Mouse (Mus musculus) forebrain, postnatal 0 days (tissue): ENCODE measurements around the gene Fbxw11. TPM values are rescaled to one million over a fixed set of nuclear protein-coding genes. Genes with fewer than 3 reads are reported as not detected.
"Not testable (repeated sequence)": the region's sequence is repeated elsewhere in the genome, so short reads cannot be mapped to it uniquely, and the experiment has no call there.

Source experiments
- ATAC-seq: fragments of 200-750 bp; cut with Nextera tagmentation; 2 replicates; pipeline ENCODE4 v1.8.0; 2017; ENCODE audit warnings: mild to moderate bottlenecking, moderate library complexity
- DNase-seq: peaks from one replicate; pipeline ENCODE4 v3.0.0-alpha.2; 2015
- H3K27ac ChIP-seq: fragments of 300-500 bp; sonication (generic); 2 replicates; pipeline ENCODE4 v1.5.1; 2014; ENCODE audit warnings: low read depth, mild to moderate bottlenecking, antibody characterized with exemption, low read length, moderate library complexity, mixed read lengths
- H3K27me3 ChIP-seq: fragments of 300-500 bp; sonication (generic); 2 replicates; pipeline ENCODE4 v1.6.1; 2014; ENCODE audit warnings: mild to moderate bottlenecking, low read length, mixed read lengths; ENCODE audit not compliant: insufficient read depth
- H3K36me3 ChIP-seq: fragments of 300-500 bp; sonication (generic); 2 replicates; pipeline ENCODE4 v1.6.1; 2014; ENCODE audit warnings: mild to moderate bottlenecking, moderate library complexity; ENCODE audit not compliant: insufficient read depth
- H3K4me1 ChIP-seq: fragments of 300-500 bp; sonication (generic); 2 replicates; pipeline ENCODE4 v1.6.1; 2014; ENCODE audit warnings: antibody characterized with exemption; ENCODE audit not compliant: insufficient read depth
- H3K4me2 ChIP-seq: fragments of 300-500 bp; sonication (generic); 2 replicates; pipeline ENCODE4 v1.6.1; 2014; ENCODE audit warnings: low read depth, mild to moderate bottlenecking, moderate library complexity
- H3K4me3 ChIP-seq: fragments of 300-500 bp; sonication (generic); 2 replicates; pipeline ENCODE4 v1.5.1; 2014; ENCODE audit warnings: low read depth, low read length, mixed read lengths
- H3K9ac ChIP-seq: fragments of 300-500 bp; sonication (generic); 2 replicates; pipeline ENCODE4 v1.6.1; 2014; ENCODE audit warnings: mild to moderate bottlenecking
- H3K9me3 ChIP-seq: fragments of 300-500 bp; sonication (generic); 2 replicates; pipeline ENCODE4 v1.6.1; 2016; ENCODE audit warnings: low read length
- CTCF ChIP-seq: sonication (generic); IDR thresholded peaks from 2 replicates; pipeline ENCODE4 v1.5.1; 2016; ENCODE audit warnings: antibody characterized with exemption, control low read depth, low read depth
- WGBS: fragments of 180-500 bp; shearing (Covaris S2); extraction: QIAGEN DNeasy Blood & Tissue Kit; methylation state at CpG from one replicate; pipeline ENCODE4 v1.1.7; 2014; 5-methylcytosine and 5-hydroxymethylcytosine counted together
- polyA plus RNA-seq: library from polyadenylated mRNA; unstranded; fragments of >200 nt; fragmentation: Nextera tagmentation; extraction: Ambion mirVana; gene quantifications from 2 replicates; pipeline ENCODE4 v1.2.1, GENCODE M21; 2015
- total RNA-seq: library from RNA; depleted of rRNA; stranded (reverse); fragments of >200 nt; gene quantifications from 2 replicates; pipeline ENCODE4 v1.2.3, GENCODE M21; 2014

Fbxw11 gene
- total and polyA plus RNA-seq, 2 experiments from 2014 or later = 110 to 161 TPM

GRCm38 (mm10) chr11:32616091-32616490 is 26.4 kb upstream of the Fbxw11 start:
- Histone ChIP-seq H3K4me3 (no peak overlapping the region), H3K27ac (no peak overlapping the region), H3K4me1 (no peaks in the 10 kb centered on the region), H3K9me3 (no peaks in the 10 kb centered on the region), H3K9ac (no peak overlapping the region), H3K36me3 (peaks cover 5% of the 10 kb centered on the region; the same call in 1 of the 2 replicates), H3K4me2 (no peak overlapping the region), H3K27me3 (no peaks in the 10 kb centered on the region)
- DNase-seq (no peak), ATAC-seq (no peak)
- WGBS = 85% methylated on average over 6 of the region's 6 CpGs
- no peak for TF ChIP-seq CTCF

GRCm38 (mm10) chr11:32618036-32618435 is 24.5 kb upstream of the Fbxw11 start:
- ATAC-seq (no peak), DNase-seq (no peak)
- Histone ChIP-seq H3K4me3 (no peak overlapping the region), H3K27ac (no peak overlapping the region), H3K36me3 (peaks cover under 1% of the 10 kb centered on the region; the same call in 1 of the 2 replicates), H3K9ac (no peak overlapping the region), H3K9me3 (no peaks in the 10 kb centered on the region), H3K27me3 (no peaks in the 10 kb centered on the region), H3K4me2 (no peak overlapping the region), H3K4me1 (no peaks in the 10 kb centered on the region)
- WGBS = 85% methylated on average over 1 of the region's 1 CpGs
- TF ChIP-seq CTCF = no peak

GRCm38 (mm10) chr11:32618641-32619040 is 23.9 kb upstream of the Fbxw11 start:
- not testable (repeated sequence) for H3K9ac ChIP-seq, H3K4me2 ChIP-seq, H3K4me3 ChIP-seq, H3K9me3 ChIP-seq, H3K27me3 ChIP-seq, ATAC-seq, H3K4me1 ChIP-seq, H3K27ac ChIP-seq, H3K36me3 ChIP-seq, DNase-seq
- 80% methylated on average over 5 of the region's 5 CpGs for WGBS
- peak; percentile 23; the same call in 1 of the 2 replicates for TF ChIP-seq CTCF

- 50% methylated on average over 8 of the region's 8 CpGs for WGBS
- DNase-seq = peak; percentile 17
Observed at GRCm38 (mm10) chr11:32619257-32619816, 23.2 kb upstream of the Fbxw11 start.

GRCm38 (mm10) chr11:32619866-32620456 is 22.6 kb upstream of the Fbxw11 start:
- no peak for ATAC-seq
- 83% methylated on average over 6 of the region's 6 CpGs for WGBS

More at GRCm38 (mm10) chr11:32619257-32619816, 23.2 kb upstream of the Fbxw11 start:
- ATAC-seq = peak; percentile 30; the same call in 1 of the 2 replicates
- Histone ChIP-seq H3K4me2 (no peak overlapping the region), H3K9me3 (no peaks in the 10 kb centered on the region), H3K4me1 (no peaks in the 10 kb centered on the region), H3K9ac (no peak overlapping the region), H3K27ac (no peak overlapping the region), H3K27me3 (no peaks in the 10 kb centered on the region), H3K4me3 (no peak overlapping the region), H3K36me3 (no peaks in the 10 kb centered on the region)
- TF ChIP-seq CTCF = no peak

GRCm38 (mm10) chr11:32621831-32622478 is 20.6 kb upstream of the Fbxw11 start:
- WGBS = 72% methylated on average over 12 of the region's 12 CpGs

More at GRCm38 (mm10) chr11:32619866-32620456, 22.6 kb upstream of the Fbxw11 start:
- no peaks in the 10 kb centered on the region for H3K36me3 ChIP-seq
- no peaks in the 10 kb centered on the region for H3K9me3 ChIP-seq
- DNase-seq = no peak
- no peak for TF ChIP-seq CTCF
- H3K4me3 ChIP-seq = no peak overlapping the region
- no peak overlapping the region for H3K9ac ChIP-seq
- no peak overlapping the region for H3K4me2 ChIP-seq
- H3K4me1 ChIP-seq = no peaks in the 10 kb centered on the region
- no peaks in the 10 kb centered on the region for H3K27me3 ChIP-seq
- no peak overlapping the region for H3K27ac ChIP-seq

GRCm38 (mm10) chr11:32622479-32623190 is 19.9 kb upstream of the Fbxw11 start:
- ATAC-seq = 0 out of 2 replicates have a peak, but pooled peaks have one; percentile 11

More at GRCm38 (mm10) chr11:32621831-32622478, 20.6 kb upstream of the Fbxw11 start:
- Histone ChIP-seq H3K27ac (no peak overlapping the region), H3K9ac (no peak overlapping the region), H3K36me3 (no peaks in the 10 kb centered on the region), H3K4me1 (no peaks in the 10 kb centered on the region), H3K9me3 (no peaks in the 10 kb centered on the region), H3K4me2 (no peak overlapping the region), H3K27me3 (no peaks in the 10 kb centered on the region), H3K4me3 (no peak overlapping the region)
- ATAC-seq = no peak
- no peak for DNase-seq
- no peak for TF ChIP-seq CTCF

More at GRCm38 (mm10) chr11:32622479-32623190, 19.9 kb upstream of the Fbxw11 start:
- Histone ChIP-seq H3K4me2 (no peak overlapping the region), H3K27ac (no peak overlapping the region), H3K36me3 (no peaks in the 10 kb centered on the region), H3K27me3 (no peaks in the 10 kb centered on the region), H3K9me3 (no peaks in the 10 kb centered on the region), H3K4me1 (no peaks in the 10 kb centered on the region), H3K4me3 (no peak overlapping the region), H3K9ac (no peak overlapping the region)
- no peak for TF ChIP-seq CTCF
- 79% methylated on average over 13 of the region's 13 CpGs for WGBS
- no peak for DNase-seq
